Mouse (Mus musculus): ENCODE data around the gene Atxn7l3.

- TF ChIP-seq CTCF (IDR thresholded peaks at IDR 0.05) (no peak), POLR2A (IDR thresholded peaks at IDR 0.05; ENCODE audit: insufficient read depth, low read depth, low read length) (no peak), EP300 (IDR thresholded peaks at IDR 0.05; ENCODE audit: insufficient read depth, low read depth, low read length) (no peak)
These were observed 11.2 kb downstream of the Atxn7l3 start for GRCm38 (mm10) chr11:102285095-102285834.

All from heart, adult 2 months (tissue).